Comparison of ENCODE assay signal across 16 mouse cellular contexts in genomic region chr4:129924694-129925093, GRCm38 (mm10). TPM values are rescaled to one million over a fixed set of nuclear protein-coding genes. Genes with fewer than 3 reads are reported as not detected.
A peak's percentile ranks its signal among the peaks of the same experiment; 100 is the strongest.
DNase-seq lines count a peak whose midpoint lies in the region; ATAC-seq and TF ChIP-seq lines count a peak whose summit lies in the region.
"Had no signal": no experiment of that assay in that cellular context is flagged by ENCODE, and none has a peak within 500 bp of the region (broad histone marks: within the 10 kb centered on the region; RNA-seq: fewer than 3 reads in every experiment).

No protein-coding gene starts in this region.

- DNase-seq in lung, embryonic 14.5 days: peak; percentile 23
- DNase-seq in lung, postnatal 14 days: no peak
- peak; percentile 47 for DNase-seq in NIH3T3 (ENCODE audit: low read depth)
- DNase-seq in adrenal gland, postnatal 25 days: peak; percentile 32
- no peak for DNase-seq in gastrocnemius, adult 18-20 months (ENCODE audit: low spot score)
- DNase-seq: cerebellum, postnatal 14 days; right cerebral cortex, adult 18-20 months; thymus, postnatal 4 days had no signal

- H3K4me2 ChIP-seq in lung, embryonic 14.5 days: no peak overlapping the region
- H3K4me2 ChIP-seq in kidney, embryonic 14.5 days (replicated peaks; ENCODE audit: low read depth, low read length): no peak overlapping the region
- H3K4me2 ChIP-seq: embryonic facial prominence, embryonic 13.5 days; liver, embryonic 11.5 days; midbrain, embryonic 12.5 days had no signal

- no peak overlapping the region for H3K27ac ChIP-seq in lung, embryonic 14.5 days (ENCODE audit: low read depth)
- no peak overlapping the region for H3K27ac ChIP-seq in kidney, embryonic 14.5 days (ENCODE audit: low read depth, low read length)
- H3K27ac ChIP-seq: embryonic facial prominence, embryonic 13.5 days; midbrain, embryonic 12.5 days had no signal

- no peaks in the 10 kb centered on the region for H3K27me3 ChIP-seq in lung, embryonic 14.5 days (ENCODE audit: insufficient read depth, low read length)
- no peaks in the 10 kb centered on the region; the same call in 1 of the 2 replicates for H3K27me3 ChIP-seq in kidney, embryonic 14.5 days (ENCODE audit: control insufficient read depth, insufficient read depth, low read length)
- H3K27me3 ChIP-seq: embryonic facial prominence, embryonic 13.5 days had no signal

- 51% methylated on average over 6 of the region's 6 CpGs for WGBS in lung, embryonic 14.5 days
- WGBS in kidney, embryonic 14.5 days: 62% methylated on average over 6 of the region's 6 CpGs

- H3K4me1 ChIP-seq in lung, embryonic 14.5 days (ENCODE audit: insufficient read depth): 0 out of 2 replicates have a peak, but pooled peaks cover 2% of the 10 kb centered on the region
- no peaks in the 10 kb centered on the region; the same call in 1 of the 2 replicates for H3K4me1 ChIP-seq in kidney, embryonic 14.5 days (ENCODE audit: control insufficient read depth, insufficient read depth, low read length)

- ATAC-seq in lung, embryonic 14.5 days (ENCODE audit: insufficient read depth): no peak
- ATAC-seq in monocyte, adult 5-6 weeks (replicated peaks; ENCODE audit: insufficient number of reproducible peaks, low FRiP score, low TSS enrichment, poor library complexity, severe bottlenecking): peak; percentile 36; the same call in 1 of the 2 replicates
- ATAC-seq in kidney, embryonic 14.5 days (ENCODE audit: low FRiP score, low TSS enrichment): no peak
- ATAC-seq: inflammation-experienced regulatory T-cells, adult 6 months had no signal

- no peaks in the 10 kb centered on the region for H3K36me3 ChIP-seq in lung, embryonic 14.5 days (ENCODE audit: insufficient read depth)
- H3K36me3 ChIP-seq in kidney, embryonic 14.5 days (ENCODE audit: control insufficient read depth, insufficient read depth, low read length): no peaks in the 10 kb centered on the region
- H3K36me3 ChIP-seq: embryonic facial prominence, embryonic 13.5 days; midbrain, embryonic 12.5 days had no signal

- no peak for TF ChIP-seq CTCF in lung, embryonic 14.5 days (IDR thresholded peaks at IDR 0.05; ENCODE audit: low read depth)

- H3K9me3 ChIP-seq in lung, embryonic 14.5 days (ENCODE audit: low read depth, low read length): no peaks in the 10 kb centered on the region
- H3K9me3 ChIP-seq in kidney, embryonic 14.5 days (ENCODE audit: control insufficient read depth, low read length): no peaks in the 10 kb centered on the region
- H3K9me3 ChIP-seq: embryonic facial prominence, embryonic 13.5 days; midbrain, embryonic 12.5 days had no signal

- H3K4me3 ChIP-seq in lung, embryonic 14.5 days (ENCODE audit: low read depth, low read length): no peak overlapping the region
- no peak overlapping the region for H3K4me3 ChIP-seq in kidney, embryonic 14.5 days (ENCODE audit: low read length)
- H3K4me3 ChIP-seq: embryonic facial prominence, embryonic 13.5 days; midbrain, embryonic 12.5 days had no signal

- no peak overlapping the region for H3K9ac ChIP-seq in lung, embryonic 14.5 days
- H3K9ac ChIP-seq in kidney, embryonic 14.5 days (ENCODE audit: low read depth, low read length): no peak overlapping the region
- H3K9ac ChIP-seq: embryonic facial prominence, embryonic 13.5 days; midbrain, embryonic 12.5 days had no signal

RNA-seq across cellular contexts. Expression of gene Spocd1, which starts 4.4 kb away (rescaled TPM):
- polyA plus RNA-seq in lung, embryonic 14.5 days (2014; fragmentation: Nextera tagmentation; extraction: Ambion mirVana): 0.05 TPM in 1 of 2 replicates, not detected in the other
- total RNA-seq in adrenal gland, postnatal 25 days (2021): 0.86 and 3.4 TPM in 2 replicates
- not detected in 3 replicates for total RNA-seq in monocyte, adult 5-6 weeks (2017)
- not detected in 2 replicates for polyA plus RNA-seq in kidney, embryonic 14.5 days (2014; fragmentation: Nextera tagmentation; extraction: Ambion mirVana)
- not detected for total RNA-seq in gastrocnemius, adult 18-20 months (2021)
- polyA plus RNA-seq: inflammation-experienced regulatory T-cells, adult 6 months; midbrain, embryonic 12.5 days; neural tube, embryonic 11.5 days; stomach, embryonic 14.5 days had no signal

RNA-seq across cellular contexts. Expression of gene Adgrb2, which starts 60.0 kb away (rescaled TPM):
- 2.0 TPM in 2 replicates for polyA plus RNA-seq in lung, embryonic 14.5 days (2014; fragmentation: Nextera tagmentation; extraction: Ambion mirVana)
- total RNA-seq in adrenal gland, postnatal 25 days (2021): 22.7 and 29.8 TPM in 2 replicates
- 2.0 to 2.3 TPM in 2 of 3 replicates, not detected in the other for total RNA-seq in monocyte, adult 5-6 weeks (2017)
- 2.6 and 3.3 TPM in 2 replicates for polyA plus RNA-seq in kidney, embryonic 14.5 days (2014; fragmentation: Nextera tagmentation; extraction: Ambion mirVana)
- total RNA-seq in gastrocnemius, adult 18-20 months (2021): 1 to 10 TPM in 1 of 2 experiments, under 1 TPM in 1; 0.21 to 2.5 TPM

Comparison
In these comparisons a context has a peak if more than half of its experiments do, and no peak if none do; other contexts are left out.
1. DNase-seq: peak in lung, embryonic 14.5 days (single experiment), NIH3T3 (single experiment) and adrenal gland, postnatal 25 days (single experiment); none in lung, postnatal 14 days (single experiment) and gastrocnemius, adult 18-20 months (single experiment).